Mouse (Mus musculus): ENCODE measurements at regions not wholly inside any gene's neighbourhood (a gene's known extent, or its start where the extent isn't known, plus 50 kb on each side); places are given as distances from the start of the nearest gene placed in this dataset.

DNA sequence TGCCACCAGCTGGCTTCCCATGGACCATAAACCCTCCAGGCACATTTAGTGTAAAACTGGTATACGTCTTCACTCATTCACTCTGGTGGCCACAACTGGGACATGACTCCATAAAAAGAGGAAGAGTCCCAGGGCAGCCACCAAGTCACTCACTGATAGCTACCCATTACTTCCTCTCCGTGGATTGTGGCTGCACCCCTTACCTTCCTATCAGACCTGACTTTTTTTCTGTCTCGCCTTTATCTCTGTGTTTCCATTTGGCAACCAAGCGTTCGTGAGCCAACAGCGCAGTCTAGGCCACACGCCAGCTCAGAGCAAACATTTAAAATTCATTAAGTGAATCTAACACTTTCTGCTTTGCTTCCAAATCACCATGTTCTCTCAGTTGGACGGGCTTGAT is 53.9 kb upstream of the Slc44a1 start:
- no peaks in the 10 kb centered on the region for H3K27me3 ChIP-seq
- H3K4me1 ChIP-seq = 0 out of 2 replicates have a peak, but pooled peaks cover 7% of the 10 kb centered on the region
- no peak overlapping the region for H3K9ac ChIP-seq
- no peak overlapping the region for H3K27ac ChIP-seq
- 88% methylated on average over 8 of the region's 8 CpGs for WGBS
- H3K4me2 ChIP-seq (replicated peaks) = no peak overlapping the region
- H3K9me3 ChIP-seq (replicated peaks) = no peaks in the 10 kb centered on the region
- no peaks in the 10 kb centered on the region for H3K36me3 ChIP-seq
- ATAC-seq (ENCODE audit: low FRiP score) = no peak
- H3K4me3 ChIP-seq = no peak overlapping the region

DNA sequence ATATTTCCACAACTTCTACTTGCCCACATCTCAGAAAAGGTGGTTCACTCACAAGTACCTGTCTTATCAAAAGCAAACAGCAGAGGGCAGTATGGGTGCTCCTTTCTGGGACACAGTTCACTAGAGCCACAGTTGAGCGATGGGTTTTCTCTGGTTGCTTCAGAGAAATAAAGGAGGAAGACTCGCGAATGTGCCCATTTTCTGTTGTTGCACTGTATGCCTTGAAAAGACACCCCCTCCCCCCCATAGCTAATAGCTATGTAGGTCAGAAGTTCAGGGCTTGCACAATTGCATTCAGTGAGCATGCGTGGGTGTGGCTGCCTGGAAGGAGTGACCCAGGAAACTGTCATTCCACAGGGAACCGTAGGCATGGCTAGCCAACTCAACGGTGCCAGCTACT is 55.5 kb upstream of the Slc44a1 start:
- H3K36me3 ChIP-seq = no peaks in the 10 kb centered on the region
- peak overlapping the region; percentile 31; the same call in 1 of the 2 replicates for H3K4me2 ChIP-seq (replicated peaks)
- H3K27me3 ChIP-seq = no peaks in the 10 kb centered on the region
- no peak overlapping the region for H3K9ac ChIP-seq
- WGBS = 33% methylated on average over 6 of the region's 6 CpGs
- H3K4me3 ChIP-seq = no peak overlapping the region
- peak; percentile 56 for ATAC-seq (ENCODE audit: low FRiP score)
- 0 out of 2 replicates have a peak, but pooled peaks cover 7% of the 10 kb centered on the region for H3K4me1 ChIP-seq
- no peak overlapping the region for H3K27ac ChIP-seq
- H3K9me3 ChIP-seq (replicated peaks) = no peaks in the 10 kb centered on the region

DNA sequence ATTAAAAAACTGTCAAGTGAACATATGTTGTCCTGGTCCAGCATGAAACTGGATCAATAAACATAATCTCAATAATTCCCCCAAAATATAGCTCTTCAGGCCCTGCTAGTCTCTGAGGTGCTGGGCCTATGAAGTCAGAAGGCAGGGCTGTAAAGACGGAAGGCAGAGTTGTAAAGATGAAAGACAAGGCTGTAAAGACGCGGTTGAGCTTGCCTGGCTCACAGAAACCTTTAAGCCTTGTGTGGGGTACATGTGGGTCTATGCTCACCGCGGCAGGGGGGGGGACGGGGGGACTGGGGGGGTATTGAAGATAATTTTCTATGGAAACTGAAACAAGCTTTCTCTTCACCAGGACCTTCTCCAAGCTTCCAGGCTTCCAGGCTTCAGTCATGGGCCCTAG is 56.1 kb upstream of the Slc44a1 start:
- Histone ChIP-seq H3K9me3 (replicated peaks) (no peaks in the 10 kb centered on the region), H3K4me3 (no peak overlapping the region), H3K9ac (no peak overlapping the region), H3K4me2 (replicated peaks) (no peak overlapping the region), H3K27ac (no peak overlapping the region), H3K36me3 (no peaks in the 10 kb centered on the region), H3K27me3 (no peaks in the 10 kb centered on the region), H3K4me1 (0 out of 2 replicates have a peak, but pooled peaks cover 7% of the 10 kb centered on the region)
- ATAC-seq (ENCODE audit: low FRiP score) = no peak
- 83% methylated on average over 6 of the region's 6 CpGs for WGBS

DNA sequence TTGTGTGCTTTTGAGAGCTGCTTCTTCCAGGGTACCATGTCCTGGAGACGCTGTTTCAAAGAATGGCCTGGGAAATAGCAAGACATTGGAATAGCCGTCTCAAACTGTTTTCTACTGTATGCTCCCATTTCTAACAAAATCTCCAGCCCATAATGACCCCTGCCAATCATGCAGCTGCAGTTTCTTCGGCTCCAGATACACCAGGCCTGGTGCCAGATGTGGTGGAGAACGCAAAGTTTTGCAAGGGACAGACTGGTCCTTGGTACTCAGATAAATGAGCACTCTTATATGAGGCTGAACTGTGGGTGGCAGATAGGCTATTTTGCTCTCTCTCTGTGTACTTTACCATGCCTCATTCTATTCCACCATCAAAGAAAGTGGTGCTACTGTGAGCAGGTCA is 58.2 kb upstream of the Slc44a1 start:
- Histone ChIP-seq H3K4me3 (no peak overlapping the region), H3K27me3 (no peaks in the 10 kb centered on the region), H3K9me3 (replicated peaks) (no peaks in the 10 kb centered on the region), H3K4me1 (0 out of 2 replicates have a peak, but pooled peaks cover 7% of the 10 kb centered on the region), H3K36me3 (no peaks in the 10 kb centered on the region), H3K4me2 (replicated peaks) (no peak overlapping the region), H3K9ac (no peak overlapping the region), H3K27ac (0 out of 2 replicates have a peak overlapping the region, but pooled peaks have one; percentile 12)
- ATAC-seq (ENCODE audit: low FRiP score) = no peak
- 58% methylated on average over 4 of the region's 4 CpGs for WGBS

DNA sequence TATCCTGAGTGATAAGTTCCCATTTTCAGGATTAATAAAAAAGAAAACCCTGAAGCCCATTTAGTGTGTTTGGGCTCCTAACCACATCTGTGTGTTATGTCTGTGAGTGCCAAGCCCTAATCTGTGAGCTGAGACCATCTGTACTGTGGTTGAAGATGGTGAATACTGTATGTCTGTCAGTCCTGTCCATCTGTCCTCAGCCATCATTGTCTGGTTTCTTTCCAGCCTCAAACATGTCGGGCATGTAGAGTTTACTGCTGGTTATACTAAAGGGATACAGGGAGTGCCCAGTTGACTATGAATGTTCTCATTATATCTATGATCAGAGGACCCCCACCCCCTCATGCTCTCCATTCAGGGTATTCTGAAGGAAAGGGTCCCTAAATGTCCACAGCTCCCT is 60.4 kb upstream of the Slc44a1 start:
- Histone ChIP-seq H3K4me2 (replicated peaks) (no peak overlapping the region), H3K27me3 (no peaks in the 10 kb centered on the region), H3K4me1 (0 out of 2 replicates have a peak, but pooled peaks cover 5% of the 10 kb centered on the region), H3K4me3 (no peak overlapping the region), H3K27ac (no peak overlapping the region), H3K9ac (no peak overlapping the region), H3K36me3 (no peaks in the 10 kb centered on the region), H3K9me3 (replicated peaks) (no peaks in the 10 kb centered on the region)
- 91% methylated on average over 1 of the region's 1 CpGs for WGBS
- ATAC-seq (ENCODE audit: low FRiP score) = no peak

DNA sequence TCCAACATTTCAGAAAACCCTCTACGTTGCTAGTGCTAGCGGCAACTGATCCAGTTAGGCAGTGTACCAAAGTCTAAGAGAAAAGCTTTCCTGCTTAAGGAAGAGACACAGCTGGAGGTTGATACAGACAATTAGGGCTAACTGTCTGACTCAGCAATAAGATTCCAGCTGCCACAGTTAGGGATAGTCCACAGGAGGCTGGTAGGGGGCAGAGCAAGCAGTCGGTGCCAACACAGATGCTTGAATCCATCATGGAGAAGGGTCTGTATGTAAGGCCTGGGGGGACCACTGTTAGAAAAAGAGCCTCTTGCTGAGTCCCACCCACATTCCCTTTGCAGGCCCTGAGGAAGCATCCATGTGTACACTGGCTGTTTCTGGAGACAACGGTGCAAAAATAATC is 63.2 kb upstream of the Slc44a1 start:
- H3K4me3 ChIP-seq = no peak overlapping the region
- H3K9ac ChIP-seq = no peak overlapping the region
- no peak for ATAC-seq (ENCODE audit: low FRiP score)
- WGBS = 66% methylated on average over 4 of the region's 4 CpGs
- no peaks in the 10 kb centered on the region for H3K27me3 ChIP-seq
- H3K4me1 ChIP-seq = 0 out of 2 replicates have a peak, but pooled peaks cover 4% of the 10 kb centered on the region
- H3K9me3 ChIP-seq (replicated peaks) = no peaks in the 10 kb centered on the region
- H3K27ac ChIP-seq = no peak overlapping the region
- no peak overlapping the region for H3K4me2 ChIP-seq (replicated peaks)
- H3K36me3 ChIP-seq = no peaks in the 10 kb centered on the region

DNA sequence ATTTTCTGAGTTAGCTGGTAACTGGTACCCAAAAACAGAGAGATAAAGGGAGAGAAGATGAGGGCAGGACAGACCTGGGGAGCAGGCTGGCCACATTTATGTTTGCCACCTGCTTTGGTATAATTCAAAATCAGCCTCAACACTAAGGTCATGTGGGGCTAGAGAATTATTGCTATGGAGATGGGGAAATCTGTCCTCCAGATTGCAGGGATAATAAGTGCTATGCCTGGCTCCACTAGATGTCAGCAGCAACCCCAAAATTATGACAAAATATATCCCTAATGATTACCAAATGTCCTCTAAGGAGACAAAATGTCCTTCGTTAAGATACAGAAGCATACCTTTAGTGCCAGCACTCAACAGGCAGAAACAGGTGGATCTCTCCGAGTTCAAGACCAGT is 83.8 kb upstream of the Slc44a1 start:
- ATAC-seq (ENCODE audit: low FRiP score) = no peak
- Histone ChIP-seq H3K9me3 (replicated peaks) (no peaks in the 10 kb centered on the region), H3K9ac (no peak overlapping the region), H3K4me3 (no peak overlapping the region), H3K27ac (no peak overlapping the region), H3K4me2 (replicated peaks) (no peak overlapping the region), H3K4me1 (no peaks in the 10 kb centered on the region), H3K27me3 (no peaks in the 10 kb centered on the region), H3K36me3 (no peaks in the 10 kb centered on the region)
- 78% methylated on average over 2 of the region's 2 CpGs for WGBS

DNA sequence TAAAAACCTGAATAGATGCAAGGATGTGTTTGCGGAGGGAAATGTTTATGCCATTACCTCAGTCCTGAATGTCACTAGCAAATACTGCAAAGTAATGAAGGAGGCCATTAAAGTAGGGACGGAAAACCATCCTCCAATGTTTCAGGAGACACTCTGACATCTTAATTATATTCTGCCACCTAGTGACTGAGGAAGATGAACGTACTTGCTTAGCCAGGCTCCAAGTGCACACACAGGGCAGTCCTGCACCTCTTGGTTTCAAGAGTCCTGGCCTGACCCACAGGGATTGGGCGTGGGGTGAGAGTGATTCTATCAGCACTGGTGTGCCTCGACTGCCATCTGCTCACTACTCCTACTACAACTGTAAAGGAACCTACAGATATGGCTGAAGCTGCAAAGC is 85.3 kb upstream of the Slc44a1 start:
- no peaks in the 10 kb centered on the region for H3K27me3 ChIP-seq
- 27% methylated on average over 5 of the region's 5 CpGs for WGBS
- H3K4me1 ChIP-seq = no peaks in the 10 kb centered on the region
- no peak for ATAC-seq (ENCODE audit: low FRiP score)
- no peak overlapping the region for H3K4me2 ChIP-seq (replicated peaks)
- no peak overlapping the region for H3K27ac ChIP-seq
- H3K36me3 ChIP-seq = no peaks in the 10 kb centered on the region
- H3K4me3 ChIP-seq = no peak overlapping the region
- H3K9ac ChIP-seq = no peak overlapping the region
- no peaks in the 10 kb centered on the region for H3K9me3 ChIP-seq (replicated peaks)

DNA sequence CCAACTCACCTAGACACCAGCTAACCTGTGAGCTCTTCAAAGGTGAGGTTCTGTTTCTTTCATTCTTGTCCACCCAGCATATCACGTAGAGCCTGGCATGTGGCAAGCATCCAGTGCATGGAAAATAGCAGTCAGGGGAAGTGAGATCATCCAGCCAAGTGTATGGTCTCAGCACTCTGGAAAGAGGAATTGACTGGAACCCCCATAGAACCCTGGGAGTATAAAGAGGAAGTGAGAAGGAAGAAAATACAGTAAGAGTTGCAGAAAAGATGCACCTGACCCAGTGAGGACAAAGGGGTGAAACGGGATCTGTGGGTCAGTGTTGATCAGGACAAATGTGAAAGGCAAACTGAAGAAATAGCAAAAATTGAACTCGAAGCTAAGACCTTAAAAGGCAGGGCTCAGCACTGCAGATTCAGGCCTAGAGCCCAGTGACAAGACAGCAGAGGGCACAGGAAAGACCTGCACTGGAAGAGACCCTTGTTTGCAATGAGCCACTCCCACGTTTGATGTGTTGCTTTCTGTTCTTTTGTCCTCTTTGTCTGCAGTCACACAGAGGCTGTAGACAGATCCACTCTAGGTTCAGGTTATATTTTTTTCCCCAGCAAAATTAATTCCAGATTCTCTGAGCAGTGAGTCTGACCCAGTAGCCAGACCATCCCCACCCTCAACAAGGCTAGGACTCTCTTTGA is 86.7 kb upstream of the Slc44a1 start:
- Histone ChIP-seq H3K9me3 (replicated peaks) (no peaks in the 10 kb centered on the region), H3K27ac (no peak overlapping the region), H3K4me3 (no peak overlapping the region), H3K4me2 (replicated peaks) (no peak overlapping the region), H3K36me3 (no peaks in the 10 kb centered on the region), H3K9ac (no peak overlapping the region), H3K4me1 (no peaks in the 10 kb centered on the region), H3K27me3 (no peaks in the 10 kb centered on the region)
- ATAC-seq (ENCODE audit: low FRiP score) = no peak
- 55% methylated on average over 4 of the region's 4 CpGs for whole genome bisulfite sequencing

DNA sequence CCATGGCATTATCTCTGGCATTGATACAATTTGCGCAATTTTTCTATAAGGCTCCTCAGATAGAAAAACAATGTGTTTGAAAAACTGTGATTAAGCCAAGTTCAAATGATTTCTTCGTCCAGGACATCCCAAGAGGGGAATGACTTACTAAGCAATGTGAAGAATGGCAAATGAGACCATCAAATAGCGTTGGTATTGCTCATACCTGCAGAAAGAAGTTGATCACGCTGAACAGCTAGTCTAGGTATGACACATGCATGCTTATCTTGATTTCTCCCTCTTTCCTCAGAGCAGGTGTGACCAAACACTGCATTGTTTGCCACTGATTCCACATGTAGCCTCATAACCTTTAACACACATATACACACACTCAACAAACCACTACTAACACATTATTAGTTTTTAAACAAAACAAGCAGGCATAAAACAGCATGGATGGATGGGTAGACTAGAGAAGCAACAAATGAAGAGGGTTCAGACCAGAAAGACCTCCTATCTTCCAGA is 89.1 kb upstream of the Slc44a1 start:
- H3K4me3 ChIP-seq = no peak overlapping the region
- H3K27ac ChIP-seq = no peak overlapping the region
- no peak overlapping the region for H3K4me2 ChIP-seq (replicated peaks)
- no peaks in the 10 kb centered on the region for H3K36me3 ChIP-seq
- no peaks in the 10 kb centered on the region for H3K27me3 ChIP-seq
- no peaks in the 10 kb centered on the region for H3K4me1 ChIP-seq
- ATAC-seq (ENCODE audit: low FRiP score) = no peak
- WGBS = 88% methylated on average over 4 of the region's 4 CpGs
- H3K9me3 ChIP-seq (replicated peaks) = no peaks in the 10 kb centered on the region
- no peak overlapping the region for H3K9ac ChIP-seq

DNA sequence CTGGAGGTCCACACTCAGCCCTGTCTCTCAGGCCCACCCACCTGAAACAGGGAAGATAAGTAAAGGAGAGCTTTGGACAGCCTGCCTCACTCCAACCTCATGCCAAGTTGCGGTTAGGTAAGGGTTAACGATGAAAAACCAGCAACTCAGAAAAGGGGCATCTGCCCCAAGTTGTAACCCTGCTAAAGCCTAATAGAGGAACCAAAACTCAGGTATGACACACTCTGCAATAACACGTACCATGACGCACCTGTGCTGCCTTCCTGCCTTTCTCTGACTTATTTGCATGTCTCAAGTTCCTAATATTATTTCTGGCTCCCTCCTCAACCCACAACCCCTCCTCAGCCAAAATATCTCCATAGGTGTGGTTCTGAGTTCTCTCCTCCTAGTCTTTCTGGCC is 94.9 kb upstream of the Slc44a1 start:
- Histone ChIP-seq H3K36me3 (no peaks in the 10 kb centered on the region), H3K27ac (no peak overlapping the region), H3K9me3 (replicated peaks) (peaks cover 7% of the 10 kb centered on the region; the same call in 1 of the 2 replicates), H3K4me2 (replicated peaks) (no peak overlapping the region), H3K4me3 (no peak overlapping the region), H3K27me3 (no peaks in the 10 kb centered on the region), H3K9ac (no peak overlapping the region), H3K4me1 (no peaks in the 10 kb centered on the region)
- no peak for ATAC-seq (ENCODE audit: low FRiP score)
- whole genome bisulfite sequencing = 97% methylated on average over 4 of the region's 4 CpGs

DNA sequence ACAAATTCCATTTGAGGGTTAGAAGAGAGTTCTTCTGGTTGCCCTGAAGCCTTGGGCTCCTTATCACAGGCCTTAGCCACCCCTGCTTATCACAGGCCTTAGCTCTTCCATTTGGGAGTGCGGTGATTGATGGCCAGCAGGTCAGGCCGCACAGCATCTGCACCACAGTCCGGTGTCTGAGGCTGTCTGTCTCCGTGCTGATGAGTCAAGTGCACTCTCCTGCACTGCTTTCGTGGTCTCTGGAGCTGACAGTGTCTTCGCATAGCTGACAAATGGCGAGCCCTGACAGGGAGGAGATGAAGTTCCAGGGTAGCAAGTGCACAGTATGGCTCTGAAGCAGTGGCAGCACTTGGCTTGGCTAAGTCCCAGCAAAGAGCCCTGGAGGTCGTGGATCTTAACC is 95.7 kb upstream of the Slc44a1 start:
- H3K4me2 ChIP-seq (replicated peaks) = no peak overlapping the region
- no peak overlapping the region for H3K4me3 ChIP-seq
- H3K27ac ChIP-seq = no peak overlapping the region
- H3K27me3 ChIP-seq = no peaks in the 10 kb centered on the region
- H3K4me1 ChIP-seq = peaks cover 5% of the 10 kb centered on the region; the same call in 1 of the 2 replicates
- 73% methylated on average over 8 of the region's 8 CpGs for WGBS
- H3K9ac ChIP-seq = no peak overlapping the region
- H3K9me3 ChIP-seq (replicated peaks) = peaks cover 7% of the 10 kb centered on the region; the same call in 1 of the 2 replicates
- no peak for ATAC-seq (ENCODE audit: low FRiP score)
- H3K36me3 ChIP-seq = no peaks in the 10 kb centered on the region

DNA sequence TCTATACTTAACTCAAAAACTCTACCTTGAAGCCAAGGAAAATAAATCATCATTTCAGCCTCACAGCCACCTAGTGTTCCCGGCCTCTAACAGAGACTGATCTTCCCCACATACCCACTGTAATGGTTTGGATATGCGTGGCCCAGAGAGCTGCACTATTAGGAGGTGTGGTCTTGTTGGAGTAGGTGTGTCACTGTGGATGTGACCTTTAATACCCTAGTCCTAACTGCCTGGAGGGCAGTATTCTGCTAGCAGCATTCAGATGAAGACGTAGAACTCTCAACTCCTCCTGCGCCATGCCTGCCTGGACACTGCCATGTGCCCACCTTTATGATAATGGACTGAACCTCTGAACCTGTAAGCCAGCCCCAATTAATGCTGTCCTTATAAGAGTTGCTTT is 99.0 kb upstream of the Slc44a1 start:
- no peak overlapping the region for H3K27ac ChIP-seq
- no peaks in the 10 kb centered on the region for H3K36me3 ChIP-seq
- 91% methylated on average over 4 of the region's 4 CpGs for WGBS
- no peak overlapping the region for H3K4me2 ChIP-seq (replicated peaks)
- H3K4me1 ChIP-seq = peaks cover 13% of the 10 kb centered on the region; the same call in 1 of the 2 replicates
- no peaks in the 10 kb centered on the region for H3K27me3 ChIP-seq
- ATAC-seq (ENCODE audit: low FRiP score) = no peak
- no peak overlapping the region for H3K9ac ChIP-seq
- H3K9me3 ChIP-seq (replicated peaks) = peaks cover 7% of the 10 kb centered on the region; the same call in 1 of the 2 replicates
- H3K4me3 ChIP-seq = no peak overlapping the region

Measured in hindbrain, embryonic 12.5 days (tissue).